Mouse (Mus musculus): ENCODE results near the gene Il1r2.

Gene Il1r2

GRCm38 (mm10) chr1:40073779-40074178, at the start of gene Il1r2:
Gene Il1r2 (plus strand): TSS chr1:40074079.
- DNase-seq, result no peak

DNA sequence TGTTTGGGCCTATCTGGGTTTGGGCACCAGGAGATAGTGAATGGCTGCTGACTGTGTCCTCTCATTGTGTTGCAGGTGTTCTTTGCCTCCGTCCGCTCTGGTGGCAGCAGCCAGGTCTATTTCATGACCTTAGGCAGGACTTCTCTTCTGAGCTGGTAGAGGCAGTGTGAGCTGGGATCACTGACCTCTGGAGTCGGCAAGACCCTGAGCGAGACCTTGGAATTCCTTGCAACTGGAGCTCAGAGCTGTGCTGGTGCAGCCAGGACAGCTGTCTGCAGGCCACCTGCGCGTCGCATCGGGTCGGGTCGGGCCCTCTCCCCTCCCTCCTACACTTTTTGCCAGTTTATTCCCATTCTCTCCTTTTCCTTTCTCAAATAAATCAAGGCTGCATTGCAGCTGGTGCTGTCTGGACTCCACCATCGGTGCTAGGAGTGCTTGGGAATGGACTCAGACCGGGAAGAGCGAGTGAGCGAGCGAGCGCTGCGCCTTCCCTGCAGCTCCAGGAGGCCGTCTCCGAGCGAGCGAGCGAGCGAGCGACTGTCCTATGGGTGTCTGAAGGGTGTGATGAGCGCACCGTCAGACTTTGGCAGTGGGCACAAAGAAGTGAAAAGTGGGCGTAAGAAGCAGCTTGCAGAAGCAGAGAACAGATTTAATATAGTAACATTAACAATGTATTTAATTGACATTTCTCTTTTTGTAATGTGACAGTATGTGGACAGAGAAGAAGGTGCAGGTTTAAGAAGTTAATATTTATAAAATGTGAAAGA, 49.1 kb upstream of the Il1r2 start:
- DNase-seq, result no peak

- DNase-seq, result peak; percentile 24 to 59
These were observed 48.5 kb upstream of the Il1r2 start for GRCm38 (mm10) chr1:40025416-40025815.

DNA sequence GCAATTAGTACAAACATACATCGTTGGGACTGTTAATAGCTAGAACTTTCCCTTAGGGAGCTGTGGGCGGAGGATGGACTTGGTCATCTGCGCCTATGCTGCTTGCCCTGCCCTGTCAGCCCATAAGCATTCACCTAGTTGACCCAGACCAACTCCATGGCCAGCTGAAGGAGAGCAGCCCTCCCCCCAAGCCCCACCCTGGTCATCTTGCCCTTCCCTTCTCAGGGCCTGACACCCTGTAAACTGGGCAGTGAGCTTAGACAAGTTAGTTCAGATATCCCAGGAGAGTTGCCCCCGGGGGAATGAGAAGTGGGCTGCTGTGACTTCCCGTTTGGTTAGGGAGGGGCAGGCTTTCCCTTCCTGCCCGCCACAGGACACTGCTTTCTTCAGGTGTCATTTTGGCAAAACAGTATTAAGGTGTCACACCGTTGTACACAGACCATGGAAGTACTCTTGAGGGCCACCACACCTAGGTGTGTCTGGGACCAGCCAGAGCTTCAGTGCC, 46.7 kb upstream of the Il1r2 start:
- DNase-seq, result no peak

DNA sequence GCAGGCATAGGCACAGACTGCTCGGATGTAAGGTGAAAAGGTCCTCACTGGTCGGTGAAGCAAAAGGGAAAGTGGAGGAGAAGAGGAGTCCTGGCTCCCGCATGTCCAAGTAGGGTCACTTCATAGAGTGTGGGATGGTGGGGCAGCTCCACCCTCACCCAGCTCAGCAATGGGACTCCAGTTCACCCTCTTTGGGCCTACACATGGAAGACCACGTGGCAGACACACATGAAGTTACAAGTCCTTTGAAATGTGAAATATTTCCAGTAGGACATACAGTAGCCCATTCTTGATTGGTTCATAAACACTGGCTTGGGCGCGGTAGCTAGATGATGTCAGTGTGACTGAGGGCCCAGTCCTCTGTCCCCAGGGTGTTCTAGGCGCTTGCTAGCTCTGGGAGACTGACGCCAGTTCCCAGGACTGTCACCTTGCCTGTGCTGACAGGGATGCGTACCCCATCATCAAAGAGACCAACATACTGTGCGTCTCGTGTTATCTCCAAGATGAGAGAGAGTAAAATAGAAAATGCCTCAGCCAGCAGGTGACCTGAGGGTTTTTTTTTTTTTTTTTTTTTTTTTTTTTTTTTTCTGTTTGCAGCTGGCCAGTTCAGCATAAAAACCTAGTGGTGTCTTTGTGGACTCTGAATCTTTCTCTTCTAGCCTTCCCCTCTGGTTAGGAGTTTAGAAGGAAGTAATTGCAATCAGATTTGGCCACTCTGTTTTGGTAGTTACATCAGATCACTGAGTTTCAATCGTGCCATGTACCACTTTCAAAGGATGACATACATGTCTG, 45.5 kb upstream of the Il1r2 start:
- DNase-seq, result no peak

DNA sequence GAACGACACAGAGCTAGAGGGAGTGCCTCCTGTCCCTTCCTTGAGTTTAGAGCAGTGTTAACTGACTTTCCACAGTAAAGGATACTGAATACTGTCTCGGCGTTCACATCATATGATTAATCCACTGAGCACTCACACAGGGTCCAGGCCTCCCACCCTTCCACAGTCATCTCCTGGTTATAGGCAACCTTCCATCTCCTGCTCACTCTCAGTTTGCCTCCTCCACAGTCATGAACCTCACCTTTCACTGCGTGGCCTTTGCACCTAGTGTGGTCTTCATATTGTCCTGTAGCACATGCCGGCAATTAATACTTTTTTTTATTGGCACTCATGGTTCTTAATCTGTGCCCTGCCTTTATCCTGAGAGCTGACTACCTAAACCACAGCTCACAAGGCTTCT, 44.3 kb upstream of the Il1r2 start:
- DNase-seq, result no peak

GRCm38 (mm10) chr1:40030287-40030975, 43.4 kb upstream of the Il1r2 start:
- DNase-seq, result no peak

DNA sequence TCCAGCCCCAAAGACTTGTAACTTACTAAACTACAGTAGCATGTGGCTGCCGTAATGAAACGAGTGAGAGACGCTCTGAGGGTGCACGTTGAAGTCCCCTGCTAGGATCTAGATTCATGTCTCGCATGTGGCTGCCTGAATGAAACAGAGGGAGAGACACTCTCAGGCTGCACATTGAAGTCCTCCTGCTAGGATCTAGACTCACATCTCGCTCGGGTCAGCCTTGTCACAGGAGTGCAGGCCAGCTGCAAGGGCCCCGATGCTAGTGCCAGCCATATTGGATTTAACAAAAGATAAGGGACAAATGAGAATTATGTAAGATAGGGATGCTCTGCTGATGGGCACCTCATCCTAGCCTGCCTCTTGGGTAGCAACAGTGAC, 42.9 kb upstream of the Il1r2 start:
- DNase-seq, result no peak

- no peak for DNase-seq
These were observed 42.3 kb upstream of the Il1r2 start for GRCm38 (mm10) chr1:40031626-40032025.

GRCm38 (mm10) chr1:40033315-40033714, 40.6 kb upstream of the Il1r2 start:
- DNase-seq, result no peak

DNA sequence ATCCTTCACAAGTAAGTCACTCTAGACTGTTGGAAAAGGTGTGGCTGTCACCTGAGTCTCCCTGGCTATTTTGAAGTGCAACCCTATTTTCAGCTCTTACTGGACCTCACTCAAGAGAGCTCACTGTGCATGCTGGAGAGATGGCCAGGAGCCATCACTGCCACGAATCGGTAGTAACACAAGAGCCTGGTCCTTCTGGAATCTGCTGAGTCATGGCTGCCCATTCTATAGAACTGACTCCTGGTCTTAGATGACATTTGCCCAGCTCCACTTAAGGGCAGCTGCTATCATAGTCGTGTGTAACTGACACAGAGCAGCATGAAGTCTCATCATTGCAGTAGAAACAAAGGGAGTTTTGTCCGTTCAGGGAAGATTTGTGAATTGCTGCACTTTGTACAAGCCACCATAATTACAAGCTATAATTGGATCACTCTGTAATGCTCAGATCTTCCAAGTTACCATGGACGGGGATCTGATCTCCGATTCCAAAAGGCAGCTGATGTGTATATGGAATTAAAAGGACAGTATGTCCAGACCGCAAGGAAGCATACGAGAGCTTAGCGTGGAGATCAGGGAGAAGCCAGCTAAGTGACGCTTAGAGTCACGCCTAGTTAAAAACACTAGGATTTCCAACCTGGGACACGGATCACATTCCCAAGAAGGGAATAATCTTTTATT, 40.0 kb upstream of the Il1r2 start:
- no peak for DNase-seq

- no peak for DNase-seq
These were observed 36.0 kb upstream of the Il1r2 start for GRCm38 (mm10) chr1:40037831-40038230.

DNA sequence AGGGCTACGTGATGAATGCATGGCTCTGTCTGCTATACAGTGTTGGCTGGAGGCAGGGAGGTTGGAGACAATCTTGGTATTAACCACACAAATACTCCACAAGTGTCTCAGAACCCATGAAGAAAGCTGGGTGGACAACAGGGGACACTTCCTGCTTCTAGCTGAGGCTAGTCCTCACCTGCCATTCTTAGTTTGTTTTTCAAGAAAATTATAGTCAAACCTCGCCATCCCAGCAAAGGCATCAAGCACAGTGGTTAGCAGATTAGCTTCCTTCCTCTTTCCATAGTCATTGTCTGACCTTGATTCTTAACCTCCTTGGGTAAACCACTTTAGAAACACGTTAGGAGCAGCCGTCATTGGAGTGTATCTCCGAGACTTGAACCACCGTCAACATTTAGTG, 28.2 kb upstream of the Il1r2 start:
- DNase-seq, result no peak

GRCm38 (mm10) chr1:40046600-40046999, 27.3 kb upstream of the Il1r2 start:
- no peak for DNase-seq

DNA sequence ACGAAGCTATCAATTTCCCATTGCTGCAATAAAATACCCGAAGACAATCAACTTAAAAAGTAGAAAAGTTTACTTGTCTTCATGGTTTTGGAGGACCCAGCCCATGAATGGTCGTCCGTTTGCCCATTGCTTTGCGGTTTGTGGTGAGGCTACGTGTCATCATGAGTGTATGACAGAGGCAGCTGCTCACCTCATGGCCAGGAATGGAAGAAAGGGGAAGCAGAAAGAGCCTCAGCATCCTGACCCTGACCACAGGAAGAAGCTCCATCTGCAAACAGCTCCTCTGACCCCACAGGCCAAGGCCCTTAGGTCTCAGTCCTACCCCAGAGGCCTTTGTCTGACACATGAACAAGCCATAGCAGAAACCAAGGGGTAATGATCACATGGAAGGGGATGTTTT, 22.7 kb upstream of the Il1r2 start:
- DNase-seq, result no peak

GRCm38 (mm10) chr1:40052156-40052555, 21.7 kb upstream of the Il1r2 start:
- no peak for DNase-seq

- no peak for DNase-seq
These were observed 20.8 kb upstream of the Il1r2 start for GRCm38 (mm10) chr1:40053071-40053470.

DNA sequence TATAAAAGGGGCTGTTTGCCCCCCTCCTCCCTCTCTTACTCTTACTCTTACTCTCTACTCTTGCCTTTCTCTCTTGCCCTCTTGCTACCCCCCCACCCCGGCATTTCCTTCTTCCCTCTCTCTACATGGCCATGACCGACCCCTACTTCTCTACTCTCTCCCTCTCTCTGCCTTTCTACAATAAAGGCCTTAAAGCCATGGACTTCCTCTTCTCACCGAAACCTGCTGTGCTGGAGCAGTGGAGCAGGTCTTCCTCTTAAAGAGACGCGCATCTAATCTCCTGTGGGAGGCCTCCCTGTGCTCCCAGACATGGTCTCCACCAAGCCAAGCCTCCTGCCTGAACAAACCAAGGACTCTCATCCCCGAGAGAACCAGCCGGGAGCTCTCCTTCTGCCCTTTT, 18.8 kb upstream of the Il1r2 start:
- no peak for DNase-seq

DNA sequence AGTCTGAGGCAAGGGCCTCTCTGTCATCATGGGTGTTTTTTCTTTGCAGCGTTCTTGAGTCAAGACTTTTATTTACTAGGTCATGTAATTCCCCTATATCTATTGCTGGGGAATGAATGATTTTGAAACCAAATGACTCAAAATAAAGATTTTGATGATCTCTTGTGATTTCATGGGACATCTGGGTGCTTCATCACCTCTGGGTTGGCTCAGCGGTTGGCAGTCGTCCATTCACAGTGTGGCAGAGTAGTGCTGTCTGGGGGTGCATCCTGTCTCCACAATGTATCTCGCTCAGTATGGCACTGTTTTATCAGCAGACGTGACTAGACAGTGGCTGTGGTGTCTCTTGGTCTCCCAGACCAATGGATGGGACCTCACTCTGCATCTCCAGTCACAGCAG, 17.9 kb upstream of the Il1r2 start:
- DNase-seq, result no peak

DNA sequence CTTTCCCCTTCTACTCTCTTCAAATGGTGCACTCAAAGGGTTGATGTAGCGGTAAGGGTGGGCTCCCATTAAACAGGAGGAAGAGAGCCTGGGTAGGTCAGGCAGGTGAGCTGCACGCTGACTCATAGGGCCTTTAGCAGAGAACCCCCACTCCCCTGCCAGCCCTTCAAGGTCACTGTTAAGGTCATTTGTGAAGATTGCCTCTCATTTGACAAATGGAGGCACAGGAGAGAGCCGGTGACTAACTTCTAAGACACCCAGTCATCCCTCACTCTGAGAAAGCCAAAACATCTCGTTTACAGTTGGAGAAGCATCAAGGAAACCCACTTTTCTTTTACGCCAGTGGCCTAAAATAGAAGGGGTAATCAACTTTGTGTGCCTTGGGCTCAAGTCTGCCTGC, 16.5 kb upstream of the Il1r2 start:
- DNase-seq, result no peak

GRCm38 (mm10) chr1:40058013-40058412, 15.9 kb upstream of the Il1r2 start:
- no peak for DNase-seq

DNA sequence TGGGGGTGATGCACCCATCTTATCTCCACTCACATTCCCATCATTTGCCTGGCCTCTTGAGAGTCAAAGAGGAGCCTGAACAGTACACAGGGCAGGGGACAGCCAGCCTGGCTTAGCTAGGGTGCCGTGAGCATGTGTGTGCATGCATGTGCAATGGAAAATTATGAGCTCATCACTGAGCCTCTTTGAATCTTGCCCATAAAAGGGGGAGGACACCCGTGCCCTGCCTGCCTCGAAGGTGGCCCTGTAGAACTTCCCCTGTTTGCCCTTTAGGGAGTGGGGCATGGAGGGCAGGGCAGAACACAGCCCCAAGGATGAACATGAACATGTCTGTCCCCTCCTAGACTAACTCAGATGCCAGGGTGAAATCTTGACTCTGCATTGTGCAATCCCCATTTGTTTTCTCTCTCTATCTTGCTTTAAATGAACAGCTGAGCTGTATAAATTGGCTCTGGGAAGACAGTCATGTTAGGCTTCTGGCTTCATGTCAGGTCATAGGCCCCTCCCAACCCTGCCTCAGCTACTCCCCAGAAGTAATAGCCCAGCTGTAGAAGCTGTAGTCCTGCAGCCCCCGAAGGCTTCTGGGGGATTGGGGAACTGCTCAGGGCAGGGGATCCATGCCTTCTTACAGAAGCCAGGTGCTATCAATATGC, 14.6 kb upstream of the Il1r2 start:
- no peak for DNase-seq
